Comparison of ENCODE assay signal across 26 mouse cellular contexts in the genomic region with DNA sequence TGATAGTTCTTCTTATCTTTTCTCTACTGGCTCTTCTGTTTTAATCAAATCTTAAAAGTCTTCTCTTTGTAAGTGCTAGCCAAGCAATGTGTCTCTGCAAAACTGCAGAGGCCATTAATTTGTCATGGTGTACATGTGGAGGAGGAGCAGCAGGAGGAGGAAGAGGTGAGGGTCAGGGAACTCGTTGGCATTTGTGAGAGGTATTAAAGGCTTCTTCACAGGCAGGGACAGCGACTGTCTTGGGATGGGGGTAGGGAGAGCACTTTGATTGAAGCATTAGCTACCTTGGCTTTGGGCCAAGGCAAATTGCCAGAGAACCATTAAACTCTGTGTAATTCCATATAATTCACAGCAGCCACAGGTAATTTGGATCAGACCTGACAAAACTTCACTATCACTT.
DNase-seq lines count a peak whose midpoint lies in the region; ATAC-seq and TF ChIP-seq lines count a peak whose summit lies in the region.
"Had no signal": no experiment of that assay in that cellular context is flagged by ENCODE, and none has a peak within 500 bp of the region (broad histone marks: within the 10 kb centered on the region; RNA-seq: fewer than 3 reads in every experiment).

No protein-coding gene starts in this region.

- WGBS in kidney, embryonic 14.5 days: 30% methylated on average over 2 of the region's 2 CpGs
- WGBS in embryonic facial prominence, embryonic 14.5 days: 21% methylated on average over 2 of the region's 2 CpGs
- 49% methylated on average over 2 of the region's 2 CpGs for WGBS in limb, embryonic 11.5 days
- 29% methylated on average over 2 of the region's 2 CpGs for WGBS in hindbrain, embryonic 14.5 days

- no peak for TF ChIP-seq CTCF in brain, embryonic 14.5 days (IDR thresholded peaks at IDR 0.05; ENCODE audit: borderline replicate concordance, extremely low read depth, insufficient read depth, insufficient read length)

- H3K9me3 ChIP-seq in kidney, embryonic 14.5 days (ENCODE audit: control insufficient read depth, low read length): no peaks in the 10 kb centered on the region
- no peaks in the 10 kb centered on the region for H3K9me3 ChIP-seq in embryonic facial prominence, embryonic 14.5 days (ENCODE audit: control insufficient read depth, low read length)
- H3K9me3 ChIP-seq in limb, embryonic 11.5 days (ENCODE audit: control insufficient read depth, low read length): no peaks in the 10 kb centered on the region
- no peaks in the 10 kb centered on the region for H3K9me3 ChIP-seq in hindbrain, embryonic 14.5 days (ENCODE audit: control insufficient read depth, low read length)
- H3K9me3 ChIP-seq: forebrain, embryonic 12.5 days; heart, embryonic 12.5 days; hindbrain, embryonic 10.5 days; liver, embryonic 15.5 days had no signal

- no peak overlapping the region for H3K27ac ChIP-seq in kidney, embryonic 14.5 days (ENCODE audit: low read depth, low read length)
- H3K27ac ChIP-seq in embryonic facial prominence, embryonic 14.5 days (replicated peaks; ENCODE audit: low read depth, low read length): 0 out of 2 replicates have a peak overlapping the region, but pooled peaks have one; percentile 71
- H3K27ac ChIP-seq in limb, embryonic 11.5 days (replicated peaks; ENCODE audit: low read depth, low read length): peak overlapping the region; percentile 9; the same call in 1 of the 2 replicates
- no peak overlapping the region for H3K27ac ChIP-seq in hindbrain, embryonic 14.5 days
- H3K27ac ChIP-seq: forebrain, embryonic 12.5 days; gastrocnemius, adult 2 months; hindbrain, embryonic 10.5 days; hindbrain, postnatal 0 days; layer of hippocampus, adult 2 months; liver, embryonic 15.5 days; stomach, postnatal 0 days had no signal

- H3K4me3 ChIP-seq in kidney, embryonic 14.5 days (ENCODE audit: low read length): no peak overlapping the region
- no peak overlapping the region for H3K4me3 ChIP-seq in embryonic facial prominence, embryonic 14.5 days (ENCODE audit: low read depth, low read length)
- H3K4me3 ChIP-seq in limb, embryonic 11.5 days (ENCODE audit: low read depth, low read length): no peak overlapping the region
- no peak overlapping the region for H3K4me3 ChIP-seq in hindbrain, embryonic 14.5 days (replicated peaks; ENCODE audit: low read length)
- H3K4me3 ChIP-seq: forebrain, embryonic 12.5 days; gastrocnemius, adult 2 months; heart, embryonic 12.5 days; hindbrain, embryonic 10.5 days; layer of hippocampus, adult 2 months; liver, embryonic 15.5 days had no signal

- peak; percentile 71; the same call in 1 of the 2 replicates for ATAC-seq in kidney, embryonic 14.5 days (ENCODE audit: low FRiP score, low TSS enrichment)
- no peak for ATAC-seq in embryonic facial prominence, embryonic 14.5 days (ENCODE audit: low read depth)
- ATAC-seq in limb, embryonic 11.5 days (ENCODE audit: insufficient number of reproducible peaks, low FRiP score, low TSS enrichment, low read depth): no peak
- ATAC-seq in hindbrain, embryonic 14.5 days (ENCODE audit: low FRiP score): no peak
- ATAC-seq: activated CD4-positive, CD25-positive, alpha-beta regulatory T cell, adult 4 months; hindbrain, postnatal 0 days; intestine, embryonic 16.5 days had no signal

- no peak overlapping the region for H3K4me2 ChIP-seq in kidney, embryonic 14.5 days (replicated peaks; ENCODE audit: low read depth, low read length)
- H3K4me2 ChIP-seq in embryonic facial prominence, embryonic 14.5 days (ENCODE audit: low read depth, low read length): no peak overlapping the region
- no peak overlapping the region for H3K4me2 ChIP-seq in limb, embryonic 11.5 days (ENCODE audit: low read depth, severe bottlenecking)
- H3K4me2 ChIP-seq in hindbrain, embryonic 14.5 days (replicated peaks): no peak overlapping the region
- H3K4me2 ChIP-seq: forebrain, embryonic 12.5 days; heart, embryonic 12.5 days; liver, embryonic 15.5 days; midbrain, embryonic 11.5 days had no signal

- H3K27me3 ChIP-seq in kidney, embryonic 14.5 days (ENCODE audit: control insufficient read depth, insufficient read depth, low read length): no peaks in the 10 kb centered on the region
- H3K27me3 ChIP-seq in embryonic facial prominence, embryonic 14.5 days (replicated peaks; ENCODE audit: control insufficient read depth, insufficient read depth, low read length): no peaks in the 10 kb centered on the region
- H3K27me3 ChIP-seq in limb, embryonic 11.5 days (ENCODE audit: control insufficient read depth, insufficient read depth, low read length): no peaks in the 10 kb centered on the region
- no peaks in the 10 kb centered on the region for H3K27me3 ChIP-seq in hindbrain, embryonic 14.5 days (ENCODE audit: control insufficient read depth, insufficient read depth, low read length)
- H3K27me3 ChIP-seq: forebrain, embryonic 12.5 days; heart, embryonic 12.5 days; liver, embryonic 15.5 days had no signal

- H3K36me3 ChIP-seq in kidney, embryonic 14.5 days (ENCODE audit: control insufficient read depth, insufficient read depth, low read length): no peaks in the 10 kb centered on the region
- H3K36me3 ChIP-seq in embryonic facial prominence, embryonic 14.5 days (ENCODE audit: control insufficient read depth, insufficient read depth, low read length): no peaks in the 10 kb centered on the region
- H3K36me3 ChIP-seq in limb, embryonic 11.5 days (ENCODE audit: control insufficient read depth, insufficient read depth, low read length): no peaks in the 10 kb centered on the region
- H3K36me3 ChIP-seq in hindbrain, embryonic 14.5 days (replicated peaks; ENCODE audit: control insufficient read depth, insufficient read depth): no peaks in the 10 kb centered on the region
- H3K36me3 ChIP-seq: forebrain, embryonic 12.5 days; heart, embryonic 12.5 days; hindbrain, embryonic 10.5 days; liver, embryonic 15.5 days had no signal

- DNase-seq in kidney, adult 18-20 months: no peak
- DNase-seq in brain, embryonic 14.5 days (ENCODE audit: low read depth): peak; percentile 39
- peak; percentile 16 for DNase-seq in embryonic facial prominence, embryonic 14.5 days (ENCODE audit: low spot score)
- DNase-seq in limb, embryonic 11.5 days (ENCODE audit: low spot score): no peak
- no peak for DNase-seq in hindbrain, embryonic 14.5 days (ENCODE audit: low spot score)
- DNase-seq in adrenal gland, postnatal 4 days (ENCODE audit: low spot score in 2 of 2): no peak
- DNase-seq: adrenal gland, adult 8-10 months; cerebellum, adult 2 months; gastrocnemius, adult 2 months; heart, postnatal 10 days; liver; lung, postnatal 14 days; right cerebral cortex, postnatal 14 days; thymus, adult 2 months; thymus, postnatal 4 days had no signal

- peaks cover 6% of the 10 kb centered on the region; the same call in 1 of the 2 replicates for H3K4me1 ChIP-seq in kidney, embryonic 14.5 days (ENCODE audit: control insufficient read depth, insufficient read depth, low read length)
- H3K4me1 ChIP-seq in embryonic facial prominence, embryonic 14.5 days (ENCODE audit: control insufficient read depth, insufficient read depth, low read length): peaks cover 11% of the 10 kb centered on the region
- no peaks in the 10 kb centered on the region for H3K4me1 ChIP-seq in limb, embryonic 11.5 days (ENCODE audit: control insufficient read depth, insufficient read depth, low read length)
- H3K4me1 ChIP-seq in hindbrain, embryonic 14.5 days (replicated peaks; ENCODE audit: control insufficient read depth, insufficient read depth, low read length): no peaks in the 10 kb centered on the region
- H3K4me1 ChIP-seq: heart, embryonic 12.5 days; hindbrain, embryonic 10.5 days; liver, embryonic 15.5 days had no signal

- H3K9ac ChIP-seq in kidney, embryonic 14.5 days (ENCODE audit: low read depth, low read length): no peak overlapping the region
- no peak overlapping the region for H3K9ac ChIP-seq in embryonic facial prominence, embryonic 14.5 days (ENCODE audit: low read depth, low read length)
- no peak overlapping the region for H3K9ac ChIP-seq in limb, embryonic 11.5 days (ENCODE audit: low read length)
- no peak overlapping the region for H3K9ac ChIP-seq in hindbrain, embryonic 14.5 days
- H3K9ac ChIP-seq: forebrain, embryonic 12.5 days; heart, embryonic 12.5 days; liver, embryonic 15.5 days had no signal

- TF ChIP-seq POLR2A in brain, embryonic 14.5 days (IDR thresholded peaks at IDR 0.05; ENCODE audit: borderline replicate concordance, extremely low read depth, insufficient read depth, insufficient read length, poor library complexity, severe bottlenecking): no peak

Comparison
In these comparisons a context has a peak if more than half of its experiments do, and no peak if none do; other contexts are left out.
1. H3K27ac ChIP-seq: peak in embryonic facial prominence, embryonic 14.5 days (single experiment) and limb, embryonic 11.5 days (single experiment); none in kidney, embryonic 14.5 days (single experiment) and hindbrain, embryonic 14.5 days (single experiment).
2. DNase-seq: peak in brain, embryonic 14.5 days (single experiment) and embryonic facial prominence, embryonic 14.5 days (single experiment); none in kidney, adult 18-20 months (single experiment), limb, embryonic 11.5 days (single experiment), hindbrain, embryonic 14.5 days (single experiment) and adrenal gland, postnatal 4 days (0 of 2).